Mouse (Mus musculus): ENCODE results near the gene Ptpa. TPM values are rescaled to one million over a fixed set of nuclear protein-coding genes. Genes with fewer than 3 reads are reported as not detected.

Ptpa gene
- total and polyA plus RNA-seq, 3 experiments, result 111 to 194 (median 122) TPM

- Histone ChIP-seq H3K4me2 (ENCODE audit: insufficient read depth, low read depth, poor library complexity, severe bottlenecking) (no peak overlapping the region), H3K27ac (ENCODE audit: insufficient read depth, low read depth) (no peak overlapping the region), H3K4me1 (ENCODE audit: control insufficient read depth in 1 of 2, insufficient read depth in 2 of 2) (peaks cover 0 to 9% of the 10 kb centered on the region in 2 experiments; a peak in 2 of 4 replicates), H3K4me3 (replicated peaks in 1 of 3; ENCODE audit: low read depth in 2 of 3, low read length in 2 of 3, poor library complexity in 1 of 3) (no peak overlapping the region), H3K79me2 (replicated peaks; ENCODE audit: control insufficient read depth, extremely low read depth, insufficient read depth, poor library complexity, severe bottlenecking) (no peaks in the 10 kb centered on the region), H3K27me3 (replicated peaks) (no peaks in the 10 kb centered on the region), H3K9me3 (replicated peaks; ENCODE audit: low read length) (no peaks in the 10 kb centered on the region), H3K9ac (ENCODE audit: insufficient read depth, low read depth) (no peak overlapping the region), H3K36me3 (replicated peaks in 1 of 2; ENCODE audit: control insufficient read depth in 1 of 2, insufficient read depth in 1 of 2, low read length in 1 of 2) (peaks cover 41 to 80% of the 10 kb centered on the region in 2 experiments)
- in situ Hi-C loops (cut with MboI; ENCODE audit: low pct_ligation_motif_present, low pct_unique_long_range_greater_than_20kb, low sequenced_read_pairs) (no loop called here), dilution Hi-C loops (cut with MboI; ENCODE audit: extremely low pct_ligation_motif_present, extremely low pct_unique_long_range_greater_than_20kb, low sequenced_read_pairs) (no loop called here)
- no peak for DNase-seq (ENCODE audit: extremely low read depth)
- no peak for TF ChIP-seq SIN3A (IDR thresholded peaks at IDR 0.05; ENCODE audit: low read length)
- TF ChIP-seq RCOR1 (conservative IDR thresholded peaks at IDR 0.05; ENCODE audit: low read depth, low read length), result no peak
- no peak for TF ChIP-seq TBP (conservative IDR thresholded peaks at IDR 0.05; ENCODE audit: low read depth, low read length)
- no peak for TF ChIP-seq SMC3 (IDR thresholded peaks at IDR 0.05; ENCODE audit: low read depth, low read length)
- no peak for TF ChIP-seq PAX5 (IDR thresholded peaks at IDR 0.05; ENCODE audit: low read length)
- no peak for TF ChIP-seq ZMIZ1 (IDR thresholded peaks at IDR 0.05; ENCODE audit: low read depth, low read length)
- no peak for TF ChIP-seq RAD21 (IDR thresholded peaks at IDR 0.05; ENCODE audit: low read depth, low read length)
- TF ChIP-seq MAZ (IDR thresholded peaks at IDR 0.05; ENCODE audit: low read depth, low read length), result no peak
- TF ChIP-seq USF2 (conservative IDR thresholded peaks at IDR 0.05; ENCODE audit: low read depth, low read length), result no peak
- TF ChIP-seq ETS1 (conservative IDR thresholded peaks at IDR 0.05; ENCODE audit: low read depth, low read length), result no peak
- TF ChIP-seq NELFE (IDR thresholded peaks at IDR 0.05; ENCODE audit: low read depth, low read length), result no peak
- TF ChIP-seq NRF1 (IDR thresholded peaks at IDR 0.05; ENCODE audit: low read depth, low read length), result no peak
- no peak for TF ChIP-seq GABPA (IDR thresholded peaks at IDR 0.05; ENCODE audit: insufficient replicate concordance, low read depth, low read length)
- TF ChIP-seq IRF4 (IDR thresholded peaks at IDR 0.05; ENCODE audit: low read depth, low read length), result no peak
- TF ChIP-seq HCFC1 (IDR thresholded peaks at IDR 0.05; ENCODE audit: low read depth, low read length), result no peak
- no peak for TF ChIP-seq E2F4 (IDR thresholded peaks at IDR 0.05; ENCODE audit: insufficient replicate concordance, low read depth, low read length)
- TF ChIP-seq BHLHE40 (IDR thresholded peaks at IDR 0.05; ENCODE audit: low read depth, low read length), result no peak
- TF ChIP-seq MEF2A (IDR thresholded peaks at IDR 0.05; ENCODE audit: borderline replicate concordance, low read depth, low read length), result no peak
- TF ChIP-seq POLR2A (IDR thresholded peaks at IDR 0.05; ENCODE audit: low read depth, low read length), result no peak
Observed at GRCm38 (mm10) chr2:30401581-30401980, 14.3 kb upstream of the Ptpa start.

- no peak overlapping the region for H3K4me2 ChIP-seq (ENCODE audit: insufficient read depth, low read depth, poor library complexity, severe bottlenecking)
- no peak overlapping the region for H3K9ac ChIP-seq (ENCODE audit: insufficient read depth, low read depth)
- H3K4me3 ChIP-seq (replicated peaks in 1 of 3; ENCODE audit: low read depth in 2 of 3, low read length in 2 of 3, poor library complexity in 1 of 3), result no peak overlapping the region
- peaks cover 34 to 72% of the 10 kb centered on the region in 2 experiments for H3K36me3 ChIP-seq (replicated peaks in 1 of 2; ENCODE audit: control insufficient read depth in 1 of 2, insufficient read depth in 1 of 2, low read length in 1 of 2)
- TF ChIP-seq JUN (IDR thresholded peaks at IDR 0.05; ENCODE audit: insufficient read depth, low read depth, low read length) (no peak), ELF1 (IDR thresholded peaks at IDR 0.05; ENCODE audit: low read depth, low read length) (no peak), IRF4 (IDR thresholded peaks at IDR 0.05; ENCODE audit: low read depth, low read length) (no peak), CHD1 (IDR thresholded peaks at IDR 0.05; ENCODE audit: low read depth, low read length) (no peak), RCOR1 (conservative IDR thresholded peaks at IDR 0.05; ENCODE audit: low read depth, low read length) (no peak), SMC3 (IDR thresholded peaks at IDR 0.05; ENCODE audit: low read depth, low read length) (no peak), CHD2 (IDR thresholded peaks at IDR 0.05; ENCODE audit: low read length) (no peak), MAZ (IDR thresholded peaks at IDR 0.05; ENCODE audit: low read depth, low read length) (no peak), BHLHE40 (IDR thresholded peaks at IDR 0.05; ENCODE audit: low read depth, low read length) (no peak), MAX (IDR thresholded peaks at IDR 0.05; ENCODE audit: low read length) (no peak), KAT2A (IDR thresholded peaks at IDR 0.05; ENCODE audit: insufficient replicate concordance, low read length) (no peak), E2F4 (IDR thresholded peaks at IDR 0.05; ENCODE audit: insufficient replicate concordance, low read depth, low read length) (no peak), CTCF (conservative IDR thresholded peaks at IDR 0.05 in 1 of 2, IDR thresholded peaks at IDR 0.05 in 1 of 2; ENCODE audit: low read depth in 2 of 2, low read length in 2 of 2) (no peak), ZKSCAN1 (IDR thresholded peaks at IDR 0.05; ENCODE audit: borderline replicate concordance, low read depth, low read length) (no peak), PAX5 (IDR thresholded peaks at IDR 0.05; ENCODE audit: low read length) (no peak), JUND (conservative IDR thresholded peaks at IDR 0.05; ENCODE audit: low read depth, low read length) (no peak), RAD21 (IDR thresholded peaks at IDR 0.05; ENCODE audit: low read depth, low read length) (no peak), NELFE (IDR thresholded peaks at IDR 0.05; ENCODE audit: low read depth, low read length) (no peak)
- DNase-seq (ENCODE audit: extremely low read depth), result no peak
- no peaks in the 10 kb centered on the region for H3K27me3 ChIP-seq (replicated peaks)
- H3K4me1 ChIP-seq (ENCODE audit: control insufficient read depth in 1 of 2, insufficient read depth in 2 of 2), result peaks cover 8 to 17% of the 10 kb centered on the region in 2 experiments
- H3K27ac ChIP-seq (ENCODE audit: insufficient read depth, low read depth), result no peak overlapping the region
- H3K9me3 ChIP-seq (replicated peaks; ENCODE audit: low read length), result no peaks in the 10 kb centered on the region
- in situ Hi-C loops (cut with MboI; ENCODE audit: low pct_ligation_motif_present, low pct_unique_long_range_greater_than_20kb, low sequenced_read_pairs), result no loop called here
- no peaks in the 10 kb centered on the region for H3K79me2 ChIP-seq (replicated peaks; ENCODE audit: control insufficient read depth, extremely low read depth, insufficient read depth, poor library complexity, severe bottlenecking)
- dilution Hi-C loops (cut with MboI; ENCODE audit: extremely low pct_ligation_motif_present, extremely low pct_unique_long_range_greater_than_20kb, low sequenced_read_pairs), result no loop called here
Observed at GRCm38 (mm10) chr2:30402351-30402826, 13.4 kb upstream of the Ptpa start.

Data from CH12.LX (cell line).